Mouse (Mus musculus) midbrain, embryonic 13.5 days (tissue): ENCODE results near the gene Cenpp. TPM values are rescaled to one million over a fixed set of nuclear protein-coding genes. Genes with fewer than 3 reads are reported as not detected.
A peak's percentile ranks its signal among the peaks of the same experiment; 100 is the strongest.

Experiments
- ATAC-seq: fragments of 200-750 bp; cut with Nextera tagmentation; 2 replicates; pipeline ENCODE4 v1.8.0; 2017; ENCODE audit warnings: mild to moderate bottlenecking, moderate TSS enrichment, moderate library complexity
- H3K27ac ChIP-seq: fragments of 300-500 bp; sonication (generic); 2 replicates; pipeline ENCODE4 v1.5.1; 2015; ENCODE audit warnings: inconsistent platforms, mild to moderate bottlenecking, moderate library complexity
- H3K27me3 ChIP-seq: fragments of 300-500 bp; sonication (generic); 2 replicates; pipeline ENCODE4 v1.6.1; 2015; ENCODE audit warnings: mild to moderate bottlenecking, inconsistent platforms
- H3K36me3 ChIP-seq: fragments of 300-500 bp; sonication (generic); 2 replicates; pipeline ENCODE4 v1.6.1; 2015; ENCODE audit warnings: mild to moderate bottlenecking, inconsistent platforms
- H3K4me1 ChIP-seq: fragments of 300-500 bp; sonication (generic); replicated peaks from 2 replicates; pipeline ENCODE4 v1.6.1; 2015; ENCODE audit warnings: inconsistent platforms
- H3K4me2 ChIP-seq: fragments of 300-500 bp; sonication (generic); replicated peaks from 2 replicates; pipeline ENCODE4 v1.6.1; 2015; ENCODE audit warnings: moderate library complexity, mild to moderate bottlenecking, inconsistent platforms
- H3K4me3 ChIP-seq: fragments of 300-500 bp; sonication (generic); replicated peaks from 2 replicates; pipeline ENCODE4 v1.5.1; 2015; ENCODE audit warnings: mild to moderate bottlenecking, inconsistent platforms
- H3K9ac ChIP-seq: fragments of 300-500 bp; sonication (generic); replicated peaks from 2 replicates; pipeline ENCODE4 v1.6.1; 2015; ENCODE audit warnings: mild to moderate bottlenecking, inconsistent platforms
- H3K9me3 ChIP-seq: fragments of 300-500 bp; sonication (generic); 2 replicates; pipeline ENCODE4 v1.6.1; 2016; ENCODE audit warnings: mild to moderate bottlenecking, inconsistent platforms
- WGBS: fragments of 180-500 bp; shearing (Covaris S2); methylation state at CpG from one replicate; pipeline ENCODE4 v1.1.7; 2015; 5-methylcytosine and 5-hydroxymethylcytosine counted together
- polyA plus RNA-seq: library from polyadenylated mRNA; unstranded; fragments of >200 nt; fragmentation: Nextera tagmentation; extraction: Ambion mirVana; gene quantifications from 2 replicates; pipeline ENCODE4 v1.2.1, GENCODE M21; 2015

Cenpp gene
- polyA plus RNA-seq, 1 experiment from 2014 or later, result 12.7 TPM

GRCm38 (mm10) chr13:49467585-49467984, 185.0 kb downstream of the Cenpp start:
- Histone ChIP-seq H3K27me3 (no peaks in the 10 kb centered on the region), H3K36me3 (peaks cover 30% of the 10 kb centered on the region), H3K4me2 (no peak overlapping the region), H3K9me3 (no peaks in the 10 kb centered on the region), H3K9ac (no peak overlapping the region), H3K4me1 (no peaks in the 10 kb centered on the region), H3K4me3 (no peak overlapping the region), H3K27ac (no peak overlapping the region)
- ATAC-seq, result no peak
- WGBS, result 85% methylated on average over 2 of the region's 2 CpGs

- Histone ChIP-seq H3K4me2 (no peak overlapping the region), H3K4me3 (no peak overlapping the region), H3K27me3 (no peaks in the 10 kb centered on the region), H3K27ac (no peak overlapping the region), H3K9me3 (no peaks in the 10 kb centered on the region), H3K4me1 (no peaks in the 10 kb centered on the region), H3K9ac (no peak overlapping the region), H3K36me3 (peaks cover 40% of the 10 kb centered on the region)
- 87% methylated on average over 11 of the region's 11 CpGs for WGBS
- ATAC-seq, result no peak
Observed at GRCm38 (mm10) chr13:49466393-49467075, 186.1 kb downstream of the Cenpp start.

GRCm38 (mm10) chr13:49465875-49466274, 186.7 kb downstream of the Cenpp start:
- Histone ChIP-seq H3K27me3 (no peaks in the 10 kb centered on the region), H3K4me3 (no peak overlapping the region), H3K9me3 (no peaks in the 10 kb centered on the region), H3K4me2 (no peak overlapping the region), H3K9ac (no peak overlapping the region), H3K36me3 (peaks cover 47% of the 10 kb centered on the region), H3K27ac (no peak overlapping the region), H3K4me1 (no peaks in the 10 kb centered on the region)
- no peak for ATAC-seq
- WGBS, result 91% methylated on average over 4 of the region's 4 CpGs

GRCm38 (mm10) chr13:49462921-49463320, 189.7 kb downstream of the Cenpp start:
- 97% methylated on average over 2 of the region's 2 CpGs for WGBS
- no peaks in the 10 kb centered on the region for H3K4me1 ChIP-seq
- no peaks in the 10 kb centered on the region for H3K9me3 ChIP-seq
- H3K9ac ChIP-seq, result no peak overlapping the region
- no peak overlapping the region for H3K27ac ChIP-seq
- no peak overlapping the region for H3K4me2 ChIP-seq
- H3K36me3 ChIP-seq, result peaks cover 74% of the 10 kb centered on the region
- no peak for ATAC-seq
- H3K27me3 ChIP-seq, result no peaks in the 10 kb centered on the region
- H3K4me3 ChIP-seq, result no peak overlapping the region

- H3K4me1 ChIP-seq, result no peaks in the 10 kb centered on the region
- WGBS, result 86% methylated on average over 15 of the region's 15 CpGs
- H3K9ac ChIP-seq, result no peak overlapping the region
- H3K36me3 ChIP-seq, result peaks cover 74% of the 10 kb centered on the region
- no peak for ATAC-seq
- no peaks in the 10 kb centered on the region for H3K27me3 ChIP-seq
- no peak overlapping the region for H3K4me2 ChIP-seq
- no peaks in the 10 kb centered on the region for H3K9me3 ChIP-seq
- no peak overlapping the region for H3K27ac ChIP-seq
- no peak overlapping the region for H3K4me3 ChIP-seq
Observed at GRCm38 (mm10) chr13:49461458-49462132, 191.0 kb downstream of the Cenpp start.

GRCm38 (mm10) chr13:49460692-49461414, 191.7 kb downstream of the Cenpp start:
- WGBS, result 88% methylated on average over 5 of the region's 5 CpGs
- H3K27ac ChIP-seq, result no peak overlapping the region
- H3K9ac ChIP-seq, result no peak overlapping the region
- no peaks in the 10 kb centered on the region for H3K9me3 ChIP-seq
- no peak for ATAC-seq
- no peak overlapping the region for H3K4me2 ChIP-seq
- no peak overlapping the region for H3K4me3 ChIP-seq
- H3K36me3 ChIP-seq, result peaks cover 73% of the 10 kb centered on the region
- H3K27me3 ChIP-seq, result no peaks in the 10 kb centered on the region
- no peaks in the 10 kb centered on the region for H3K4me1 ChIP-seq

- H3K9me3 ChIP-seq, result no peaks in the 10 kb centered on the region
- no peaks in the 10 kb centered on the region for H3K27me3 ChIP-seq
- H3K4me3 ChIP-seq, result no peak overlapping the region
- H3K4me2 ChIP-seq, result no peak overlapping the region
- no peak overlapping the region for H3K9ac ChIP-seq
- H3K4me1 ChIP-seq, result no peaks in the 10 kb centered on the region
- peaks cover 71% of the 10 kb centered on the region for H3K36me3 ChIP-seq
- 93% methylated on average over 4 of the region's 4 CpGs for WGBS
- no peak overlapping the region for H3K27ac ChIP-seq
- ATAC-seq, result no peak
Observed at GRCm38 (mm10) chr13:49460276-49460675, 192.3 kb downstream of the Cenpp start.

GRCm38 (mm10) chr13:49449318-49449749, 203.3 kb downstream of the Cenpp start:
- ATAC-seq, result peak; percentile 88
- no peak overlapping the region for H3K27ac ChIP-seq
- no peaks in the 10 kb centered on the region for H3K9me3 ChIP-seq
- no peaks in the 10 kb centered on the region for H3K27me3 ChIP-seq
- 48% methylated on average over 5 of the region's 5 CpGs for WGBS
- H3K4me2 ChIP-seq, result no peak overlapping the region
- peaks cover 52% of the 10 kb centered on the region for H3K36me3 ChIP-seq
- H3K4me3 ChIP-seq, result no peak overlapping the region
- H3K9ac ChIP-seq, result no peak overlapping the region; the same call in 1 of the 2 replicates
- H3K4me1 ChIP-seq, result no peaks in the 10 kb centered on the region

- no peak for ATAC-seq
- 95% methylated on average over 6 of the region's 6 CpGs for WGBS
- Histone ChIP-seq H3K9me3 (no peaks in the 10 kb centered on the region), H3K9ac (no peak overlapping the region), H3K4me3 (no peak overlapping the region), H3K4me1 (no peaks in the 10 kb centered on the region), H3K27me3 (no peaks in the 10 kb centered on the region), H3K4me2 (no peak overlapping the region), H3K27ac (no peak overlapping the region), H3K36me3 (peaks cover 47% of the 10 kb centered on the region)
Observed at GRCm38 (mm10) chr13:49444451-49444850, 208.1 kb downstream of the Cenpp start.

GRCm38 (mm10) chr13:49436170-49436569, 216.4 kb downstream of the Cenpp start:
- Histone ChIP-seq H3K4me2 (no peak overlapping the region), H3K27me3 (no peaks in the 10 kb centered on the region), H3K9me3 (no peaks in the 10 kb centered on the region), H3K4me3 (no peak overlapping the region), H3K27ac (no peak overlapping the region), H3K36me3 (peaks cover 53% of the 10 kb centered on the region), H3K4me1 (no peaks in the 10 kb centered on the region), H3K9ac (no peak overlapping the region)
- ATAC-seq, result no peak
- WGBS, result 78% methylated on average over 4 of the region's 4 CpGs

GRCm38 (mm10) chr13:49435745-49436144, 216.8 kb downstream of the Cenpp start:
- ATAC-seq, result no peak
- Histone ChIP-seq H3K27ac (no peak overlapping the region), H3K27me3 (no peaks in the 10 kb centered on the region), H3K36me3 (peaks cover 53% of the 10 kb centered on the region), H3K4me2 (no peak overlapping the region), H3K4me3 (no peak overlapping the region), H3K4me1 (no peaks in the 10 kb centered on the region), H3K9me3 (no peaks in the 10 kb centered on the region), H3K9ac (no peak overlapping the region)
- WGBS, result 96% methylated on average over 1 of the region's 1 CpGs
